Mouse (Mus musculus) stomach, embryonic 16.5 days (tissue): ENCODE data around the gene Map3k12. TPM values are rescaled to one million over a fixed set of nuclear protein-coding genes. Genes with fewer than 3 reads are reported as not detected.

Experiments used
- ATAC-seq: fragments of 200-750 bp; cut with Nextera tagmentation; 2 replicates; pipeline ENCODE4 v1.8.0; 2017; ENCODE audit warnings: moderate number of reproducible peaks, moderate TSS enrichment; ENCODE audit not compliant: insufficient read depth, low FRiP score
- H3K27ac ChIP-seq: fragments of 300-500 bp; sonication (generic); 2 replicates; pipeline ENCODE4 v1.5.1; 2014; ENCODE audit warnings: low read length
- H3K27me3 ChIP-seq: fragments of 300-500 bp; sonication (generic); 2 replicates; pipeline ENCODE4 v1.6.1; 2014; ENCODE audit warnings: low read length, control low read depth, mixed read lengths; ENCODE audit not compliant: control insufficient read depth, insufficient read depth
- H3K36me3 ChIP-seq: fragments of 300-500 bp; sonication (generic); 2 replicates; pipeline ENCODE4 v1.6.1; 2014; ENCODE audit warnings: low read length; ENCODE audit not compliant: control insufficient read depth, insufficient read depth
- H3K4me1 ChIP-seq: fragments of 300-500 bp; sonication (generic); 2 replicates; pipeline ENCODE4 v1.6.1; 2014; ENCODE audit warnings: low read length, control low read depth, mixed read lengths; ENCODE audit not compliant: control insufficient read depth, insufficient read depth
- H3K4me2 ChIP-seq: fragments of 300-500 bp; sonication (generic); 2 replicates; pipeline ENCODE4 v1.6.1; 2014; ENCODE audit warnings: low read depth, low read length, mixed read lengths
- H3K4me3 ChIP-seq: fragments of 300-500 bp; sonication (generic); replicated peaks from 2 replicates; pipeline ENCODE4 v1.5.1; 2014; ENCODE audit warnings: mild to moderate bottlenecking, low read length
- H3K9ac ChIP-seq: fragments of 300-500 bp; sonication (generic); 2 replicates; pipeline ENCODE4 v1.6.1; 2014; ENCODE audit warnings: low read length
- H3K9me3 ChIP-seq: fragments of 300-500 bp; sonication (generic); replicated peaks from 2 replicates; pipeline ENCODE4 v1.6.1; 2016; ENCODE audit warnings: low read length, control low read depth; ENCODE audit not compliant: control insufficient read depth
- WGBS: fragments of 180-500 bp; shearing (Covaris S2); extraction: QIAGEN DNeasy Blood & Tissue Kit; methylation state at CpG from one replicate; pipeline ENCODE4 v1.1.7; 2014; 5-methylcytosine and 5-hydroxymethylcytosine counted together
- polyA plus RNA-seq: library from polyadenylated mRNA; unstranded; fragments of >200 nt; fragmentation: Nextera tagmentation; extraction: Ambion mirVana; gene quantifications from 2 replicates; pipeline ENCODE4 v1.2.1, GENCODE M21; 2015

Gene Map3k12
- polyA plus RNA-seq, 1 experiment from 2014 or later = 15.1 TPM

GRCm38 (mm10) chr15:102524892-102525485, 8.1 kb upstream of the Map3k12 start, which contains the start of gene Npff:
TSS of gene Npff (minus strand) at chr15:102524942.
- Histone ChIP-seq H3K4me2 (no peak within 1 kb of the TSS), H3K9ac (no peak within 1 kb of the TSS; the same call in 1 of the 2 replicates), H3K27ac (no peak within 1 kb of the TSS), H3K4me3 (no peak within 1 kb of the TSS), H3K36me3 (peaks cover 23% of the 10 kb centered on the region), H3K9me3 (no peaks in the 10 kb centered on the region), H3K27me3 (no peaks in the 10 kb centered on the region), H3K4me1 (peaks cover 9% of the 10 kb centered on the region)
- WGBS = 7% methylated on average over 3 of the region's 3 CpGs
- ATAC-seq = no peak

DNA sequence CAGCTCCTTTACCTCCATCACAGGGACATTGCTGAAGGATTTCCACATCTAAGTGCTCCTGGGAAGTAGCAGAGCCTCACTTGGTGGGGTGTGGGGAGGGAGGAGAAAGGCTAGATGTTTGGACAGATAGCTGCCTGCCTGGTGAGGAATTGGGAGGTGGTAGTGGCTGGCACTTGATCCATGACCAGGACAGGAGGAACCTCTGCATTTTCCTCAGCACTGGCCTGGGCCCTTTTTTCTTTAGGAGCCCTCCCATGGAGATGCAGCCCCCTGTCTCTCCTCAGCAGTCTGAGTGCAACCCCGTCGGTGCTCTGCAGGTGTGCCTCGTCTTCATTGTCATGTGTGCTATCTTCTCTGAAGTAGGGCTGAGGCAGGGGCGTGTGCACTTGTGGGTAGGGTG, 4.6 kb upstream of the Map3k12 start:
- no peak overlapping the region for H3K9ac ChIP-seq
- no peak overlapping the region for H3K4me3 ChIP-seq
- H3K36me3 ChIP-seq = peaks cover 8% of the 10 kb centered on the region; the same call in 1 of the 2 replicates
- H3K27me3 ChIP-seq = no peaks in the 10 kb centered on the region
- H3K27ac ChIP-seq = no peak overlapping the region
- no peak overlapping the region for H3K4me2 ChIP-seq
- H3K9me3 ChIP-seq = no peaks in the 10 kb centered on the region
- WGBS = 70% methylated on average over 4 of the region's 4 CpGs
- peaks cover 18% of the 10 kb centered on the region for H3K4me1 ChIP-seq
- ATAC-seq = no peak

DNA sequence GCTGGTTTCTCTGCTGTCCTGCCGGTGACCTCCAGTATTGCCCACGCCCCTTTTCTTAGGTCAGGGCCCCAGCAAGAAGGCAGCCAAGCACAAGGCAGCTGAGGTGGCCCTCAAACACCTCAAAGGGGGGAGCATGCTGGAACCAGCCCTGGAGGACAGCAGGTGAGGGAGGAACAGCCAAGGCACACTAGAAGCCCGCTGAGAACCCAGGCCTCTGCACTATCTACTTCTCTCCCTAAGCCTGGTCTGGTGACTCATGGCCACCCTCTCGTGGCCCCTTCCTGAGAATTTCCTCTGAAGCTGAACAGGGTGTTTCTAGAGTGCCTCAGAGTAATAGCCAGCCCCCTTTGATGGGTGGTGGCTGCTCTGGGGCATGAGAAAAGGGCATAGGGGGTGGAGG, 3.6 kb upstream of the Map3k12 start:
- H3K4me2 ChIP-seq = no peak overlapping the region
- ATAC-seq = no peak
- no peak overlapping the region for H3K27ac ChIP-seq
- peaks cover 8% of the 10 kb centered on the region; the same call in 1 of the 2 replicates for H3K36me3 ChIP-seq
- H3K4me3 ChIP-seq = no peak overlapping the region
- peaks cover 28% of the 10 kb centered on the region for H3K4me1 ChIP-seq
- H3K27me3 ChIP-seq = no peaks in the 10 kb centered on the region
- peak overlapping the region; percentile 44; the same call in 1 of the 2 replicates for H3K9ac ChIP-seq
- 50% methylated on average over 4 of the region's 4 CpGs for WGBS
- no peaks in the 10 kb centered on the region for H3K9me3 ChIP-seq

GRCm38 (mm10) chr15:102519211-102520141, 2.6 kb upstream of the Map3k12 start:
- Histone ChIP-seq H3K27me3 (no peaks in the 10 kb centered on the region), H3K27ac (peak overlapping the region; percentile 98), H3K4me2 (peak overlapping the region; percentile 80), H3K4me3 (peak overlapping the region; percentile 57), H3K9ac (peak overlapping the region; percentile 79), H3K4me1 (peaks cover 28% of the 10 kb centered on the region), H3K9me3 (no peaks in the 10 kb centered on the region), H3K36me3 (peaks cover 8% of the 10 kb centered on the region; the same call in 1 of the 2 replicates)
- WGBS = 50% methylated on average over 17 of the region's 17 CpGs
- ATAC-seq = no peak

DNA sequence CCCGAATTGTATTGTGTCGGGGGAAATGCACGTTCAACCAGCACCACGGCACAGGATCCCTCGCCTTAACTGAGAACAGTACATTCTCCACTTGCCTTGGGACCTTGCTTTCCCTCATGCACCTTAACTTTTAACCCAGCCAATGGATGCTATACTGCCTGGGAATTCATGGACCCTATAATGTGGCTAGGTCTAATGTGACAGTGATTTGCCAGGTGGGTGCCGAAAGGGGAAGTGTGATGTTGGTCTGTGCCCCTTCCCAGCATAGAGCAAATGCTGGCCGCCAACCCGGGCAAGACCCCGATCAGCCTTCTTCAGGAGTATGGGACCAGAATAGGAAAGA, 2.0 kb upstream of the Map3k12 start:
- Histone ChIP-seq H3K27ac (peak overlapping the region; percentile 98), H3K4me3 (peak overlapping the region; percentile 57), H3K4me1 (peaks cover 28% of the 10 kb centered on the region), H3K9me3 (no peaks in the 10 kb centered on the region), H3K36me3 (peaks cover 8% of the 10 kb centered on the region; the same call in 1 of the 2 replicates), H3K9ac (peak overlapping the region; percentile 79), H3K27me3 (no peaks in the 10 kb centered on the region), H3K4me2 (peak overlapping the region; percentile 80)
- ATAC-seq = no peak
- WGBS = 12% methylated on average over 9 of the region's 9 CpGs

- H3K4me1 ChIP-seq = peaks cover 28% of the 10 kb centered on the region
- peak within 1 kb of the TSS; percentile 98 for H3K27ac ChIP-seq
- peak within 1 kb of the TSS; percentile 79 for H3K9ac ChIP-seq
- peaks cover 4% of the 10 kb centered on the region; the same call in 1 of the 2 replicates for H3K36me3 ChIP-seq
- peak within 1 kb of the TSS; percentile 57 for H3K4me3 ChIP-seq
- H3K4me2 ChIP-seq = peak within 1 kb of the TSS; percentile 86
- peak; percentile 94 for ATAC-seq
- no peaks in the 10 kb centered on the region for H3K27me3 ChIP-seq
- under 1% methylated on average over 60 of the region's 60 CpGs for WGBS
- H3K9me3 ChIP-seq = no peaks in the 10 kb centered on the region
Observed at GRCm38 (mm10) chr15:102517976-102518858, 1.4 kb upstream of the Map3k12 start, which contains the start of gene Tarbp2. TSS of gene Tarbp2 (plus strand) at chr15:102518192.

GRCm38 (mm10) chr15:102517631-102517975, 739 bp upstream of the Map3k12 start:
- no peaks in the 10 kb centered on the region for H3K9me3 ChIP-seq
- 0% methylated on average over 10 of the region's 10 CpGs for WGBS
- peak overlapping the region; percentile 75 for H3K9ac ChIP-seq
- no peak for ATAC-seq
- H3K4me3 ChIP-seq = peak overlapping the region; percentile 57
- H3K4me1 ChIP-seq = peaks cover 29% of the 10 kb centered on the region
- H3K27ac ChIP-seq = peak overlapping the region; percentile 81
- H3K36me3 ChIP-seq = peaks cover 4% of the 10 kb centered on the region; the same call in 1 of the 2 replicates
- H3K4me2 ChIP-seq = peak overlapping the region; percentile 86
- no peaks in the 10 kb centered on the region for H3K27me3 ChIP-seq

- peaks cover 42% of the 10 kb centered on the region for H3K4me1 ChIP-seq
- H3K9me3 ChIP-seq = no peaks in the 10 kb centered on the region
- peak overlapping the region; percentile 57 for H3K4me3 ChIP-seq
- peak overlapping the region; percentile 81; the same call in 1 of the 2 replicates for H3K27ac ChIP-seq
- H3K36me3 ChIP-seq = no peaks in the 10 kb centered on the region
- 2% methylated on average over 12 of the region's 12 CpGs for WGBS
- H3K27me3 ChIP-seq = no peaks in the 10 kb centered on the region
- no peak for ATAC-seq
- peak overlapping the region; percentile 75 for H3K9ac ChIP-seq
- H3K4me2 ChIP-seq = peak overlapping the region; percentile 86
Observed at GRCm38 (mm10) chr15:102516293-102516692, 571 bp downstream of the Map3k12 start.
